Mouse (Mus musculus) ES-E14 (cell line): ENCODE measurements around the gene Axin2. TPM values are rescaled to one million over a fixed set of nuclear protein-coding genes. Genes with fewer than 3 reads are reported as not detected.

Experiments
- DNase-seq: peaks from one replicate; pipeline ENCODE4 v3.0.0-alpha.2; 2013; ENCODE audit warnings: low read depth, low spot score
- H3K27ac ChIP-seq: 2 replicates; pipeline ENCODE4 v1.5.1; 2012; ENCODE audit warnings: low read depth, mild to moderate bottlenecking, low read length, moderate library complexity, mixed read lengths; ENCODE audit not compliant: poor library complexity, insufficient read depth, severe bottlenecking
- H3K36me3 ChIP-seq: 2 replicates; pipeline ENCODE4 v1.6.1; 2012; ENCODE audit warnings: mild to moderate bottlenecking, low read length, moderate library complexity, mixed read lengths; ENCODE audit not compliant: control insufficient read depth, poor library complexity, insufficient read depth, severe bottlenecking
- H3K4me1 ChIP-seq, 2 experiments: fragments of 150-350 bp in 1 of 2; sonication (generic) in 1 of 2; 2 replicates each; pipeline ENCODE4 v1.6.1; 2012; ENCODE audit warnings: low read length in 2 of 2, mild to moderate bottlenecking in 1 of 2, mixed read lengths in 1 of 2; ENCODE audit not compliant: control insufficient read depth in 2 of 2, insufficient read depth in 2 of 2, poor library complexity in 1 of 2
- H3K4me3 ChIP-seq, 2 experiments: fragments of 150-350 bp in 1 of 2; sonication (generic) in 1 of 2; 2 replicates each; pipeline ENCODE4 v1.5.1; 2012; ENCODE audit warnings: low read length in 2 of 2, low read depth in 1 of 2, mild to moderate bottlenecking in 1 of 2, mixed read lengths in 1 of 2; ENCODE audit not compliant: insufficient read depth in 1 of 2, poor library complexity in 1 of 2, severe bottlenecking in 1 of 2
- H3K9ac ChIP-seq: 2 replicates; pipeline ENCODE4 v1.6.1; 2012; ENCODE audit warnings: low read depth, mild to moderate bottlenecking, low read length, mixed read lengths; ENCODE audit not compliant: poor library complexity, insufficient read depth, severe bottlenecking
- H3K9me3 ChIP-seq: fragments of 150-350 bp; sonication (generic); 2 replicates; pipeline ENCODE4 v1.6.1; 2012; ENCODE audit warnings: low read depth, mild to moderate bottlenecking, low read length; ENCODE audit not compliant: control insufficient read depth, insufficient read depth
- CHD2 ChIP-seq: IDR thresholded peaks from 2 replicates; pipeline ENCODE4 v1.6.1; 2014; ENCODE audit warnings: mild to moderate bottlenecking, low read depth, low read length, inconsistent platforms
- HCFC1 ChIP-seq: IDR thresholded peaks from 2 replicates; pipeline ENCODE4 v1.6.1; 2012; ENCODE audit warnings: low read length, inconsistent platforms, borderline replicate concordance; ENCODE audit not compliant: insufficient read depth
- MAFK ChIP-seq: IDR thresholded peaks from 2 replicates; pipeline ENCODE4 v1.6.1; 2014; ENCODE audit warnings: mild to moderate bottlenecking, low read depth, low read length, inconsistent platforms; ENCODE audit not compliant: insufficient read depth
- ZC3H11A ChIP-seq: IDR thresholded peaks from 2 replicates; pipeline ENCODE4 v1.6.1; 2012; ENCODE audit warnings: low read depth, mild to moderate bottlenecking, inconsistent platforms, low read length, borderline replicate concordance
- ZNF384 ChIP-seq: IDR thresholded peaks from 2 replicates; pipeline ENCODE4 v1.6.1; 2012; ENCODE audit warnings: low read depth, low read length, inconsistent platforms
- in situ Hi-C, 2 experiments: fragments of 600-800 bp; cut with MboI; formaldehyde crosslinking; loops; one replicate each; pipeline ENCODE4 v1.15.1; 2025; ENCODE audit warnings: low sequenced_read_pairs in 2 of 2, inconsistent platforms in 1 of 2; ENCODE audit not compliant: unreplicated experiment in 2 of 2
- total RNA-seq: library from RNA; depleted of rRNA; stranded (reverse); fragments of 300-350 nt; gene quantifications from 2 replicates; pipeline ENCODE4 v1.2.3, GENCODE M21; 2012

Axin2 gene
- total RNA-seq, 1 experiment, result 12.3 TPM

- Histone ChIP-seq H3K27ac (no peak overlapping the region), H3K9me3 (no peaks in the 10 kb centered on the region), H3K4me1 (peaks cover 3 to 29% of the 10 kb centered on the region in 2 experiments; a peak in 2 of 4 replicates), H3K36me3 (no peaks in the 10 kb centered on the region), H3K9ac (no peak overlapping the region), H3K4me3 (no peak overlapping the region)
- no peak for DNase-seq
- TF ChIP-seq HCFC1 (no peak), ZNF384 (no peak), MAFK (no peak), CHD2 (no peak), ZC3H11A (no peak)
- in situ Hi-C loops, result no loop called here
These were observed 27.7 kb upstream of the Axin2 start for GRCm38 (mm10) chr11:108892406-108892805.

- no peak overlapping the region for H3K27ac ChIP-seq
- no peak overlapping the region for H3K4me3 ChIP-seq
- peaks cover 3 to 29% of the 10 kb centered on the region in 2 experiments; a peak in 2 of 4 replicates for H3K4me1 ChIP-seq
- TF ChIP-seq CHD2 (no peak), ZC3H11A (no peak), ZNF384 (no peak), MAFK (no peak), HCFC1 (no peak)
- no peaks in the 10 kb centered on the region for H3K36me3 ChIP-seq
- H3K9ac ChIP-seq, result no peak overlapping the region
- H3K9me3 ChIP-seq, result no peaks in the 10 kb centered on the region
- no peak for DNase-seq
- in situ Hi-C loops, result no loop called here
These were observed 26.8 kb upstream of the Axin2 start for GRCm38 (mm10) chr11:108893232-108893790.

DNA sequence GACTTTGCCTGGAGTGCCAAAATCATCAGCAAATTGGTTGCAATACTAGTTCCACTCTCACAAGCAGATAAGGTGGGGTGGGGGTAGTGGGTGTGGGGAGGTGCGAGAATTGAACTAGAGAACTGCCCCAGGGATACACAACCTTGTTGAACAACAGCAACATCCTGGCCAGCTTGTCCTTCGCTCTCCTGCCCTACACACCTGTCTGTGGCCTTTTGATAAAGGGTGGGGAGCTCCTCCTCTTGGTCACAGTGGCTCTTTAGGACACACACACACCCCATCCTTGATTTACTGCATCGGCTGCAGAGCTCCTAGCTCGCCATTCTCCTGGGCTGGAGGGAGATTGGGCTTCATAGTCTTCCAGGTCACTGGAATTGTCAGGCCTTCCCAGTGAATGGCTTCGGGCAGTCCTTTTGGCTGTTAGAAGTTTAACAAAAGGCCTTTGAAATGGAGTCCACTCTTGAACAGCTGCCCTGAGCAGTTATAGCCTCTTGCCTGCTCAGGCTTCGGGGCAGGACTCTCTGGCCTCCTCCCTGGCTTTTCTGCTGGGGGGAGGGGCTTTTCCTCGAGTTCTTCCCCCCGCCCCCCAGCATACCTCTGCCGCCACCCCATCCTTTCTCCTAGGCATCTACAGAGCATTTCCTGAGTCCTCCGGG lies 26.2 kb upstream of the Axin2 start:
- peaks cover 3 to 30% of the 10 kb centered on the region in 2 experiments; a peak in 2 of 4 replicates for H3K4me1 ChIP-seq
- no peak overlapping the region for H3K9ac ChIP-seq
- no peaks in the 10 kb centered on the region for H3K9me3 ChIP-seq
- in situ Hi-C loops, result no loop called here
- no peak for DNase-seq
- no peak for TF ChIP-seq HCFC1
- TF ChIP-seq MAFK, result no peak
- no peak for TF ChIP-seq ZC3H11A
- TF ChIP-seq ZNF384, result no peak
- TF ChIP-seq CHD2, result no peak
- H3K36me3 ChIP-seq, result no peaks in the 10 kb centered on the region
- H3K27ac ChIP-seq, result no peak overlapping the region
- no peak overlapping the region for H3K4me3 ChIP-seq

DNA sequence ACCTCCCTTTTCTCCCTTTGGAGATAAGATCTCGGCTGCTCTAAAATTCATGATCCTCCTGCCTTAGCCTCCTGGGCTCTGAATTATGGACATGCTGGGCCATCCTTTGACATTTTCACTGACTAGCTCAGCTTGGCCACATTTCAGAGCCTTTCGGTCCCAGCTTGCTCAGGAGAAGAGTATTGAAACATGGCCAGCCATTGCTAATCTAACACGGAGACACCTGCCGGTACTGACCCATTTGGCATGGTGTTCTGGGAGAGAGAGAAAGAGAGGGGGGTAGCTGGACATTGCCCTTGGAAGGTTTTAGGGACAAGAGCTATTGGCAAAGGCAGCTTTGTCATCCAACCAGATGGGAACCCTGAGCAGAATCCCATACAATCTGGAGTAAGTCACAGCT lies 23.1 kb upstream of the Axin2 start:
- Histone ChIP-seq H3K4me1 (peaks cover 0 to 24% of the 10 kb centered on the region in 2 experiments; a peak in 1 of 4 replicates), H3K27ac (no peak overlapping the region), H3K4me3 (no peak overlapping the region), H3K36me3 (no peaks in the 10 kb centered on the region), H3K9ac (no peak overlapping the region), H3K9me3 (no peaks in the 10 kb centered on the region)
- TF ChIP-seq ZC3H11A (no peak), ZNF384 (no peak), HCFC1 (no peak), CHD2 (no peak), MAFK (no peak)
- in situ Hi-C loops, result no loop called here
- DNase-seq, result no peak
